Mouse (Mus musculus): ENCODE results near the gene Adprhl1. TPM values are rescaled to one million over a fixed set of nuclear protein-coding genes. Genes with fewer than 3 reads are reported as not detected.

Gene Adprhl1
- total and polyA plus RNA-seq, 3 experiments: not detected

Other genes with a start within 250 kb of the Adprhl1 start
- not detected in 2 replicates for gene F7, start 228.1 kb downstream of the Adprhl1 start, total RNA-seq (2012; rRNA removed)
- not detected in 2 replicates for gene F7, start 228.1 kb downstream of the Adprhl1 start, total RNA-seq (2014; rRNA removed)
- not detected in 2 replicates for gene F7, start 228.1 kb downstream of the Adprhl1 start, polyA plus RNA-seq (2012; ENCODE audit: insufficient read length, low read depth)
- not detected in 2 replicates for gene F10, start 216.9 kb downstream of the Adprhl1 start, total RNA-seq (2012; rRNA removed)
- gene F10, start 216.9 kb downstream of the Adprhl1 start, total RNA-seq (2014; rRNA removed): not detected in 2 replicates
- not detected in 2 replicates for gene F10, start 216.9 kb downstream of the Adprhl1 start, polyA plus RNA-seq (2012; ENCODE audit: insufficient read length, low read depth)
- gene Proz, start 193.2 kb downstream of the Adprhl1 start, total RNA-seq (2012; rRNA removed): 0.08 and 0.21 TPM in 2 replicates
- not detected in 2 replicates for gene Proz, start 193.2 kb downstream of the Adprhl1 start, total RNA-seq (2014; rRNA removed)
- 0.94 and 0.95 TPM in 2 replicates for gene Proz, start 193.2 kb downstream of the Adprhl1 start, polyA plus RNA-seq (2012; ENCODE audit: insufficient read length, low read depth)
- gene Pcid2, start 148.7 kb downstream of the Adprhl1 start, total RNA-seq (2012; rRNA removed): 21.6 and 24.2 TPM in 2 replicates
- 23.1 and 23.9 TPM in 2 replicates for gene Pcid2, start 148.7 kb downstream of the Adprhl1 start, total RNA-seq (2014; rRNA removed)
- gene Pcid2, start 148.7 kb downstream of the Adprhl1 start, polyA plus RNA-seq (2012; ENCODE audit: insufficient read length, low read depth): 28.5 and 32.5 TPM in 2 replicates
- gene Cul4a, start 148.5 kb downstream of the Adprhl1 start, total RNA-seq (2012; rRNA removed): 21.4 and 23.9 TPM in 2 replicates
- gene Cul4a, start 148.5 kb downstream of the Adprhl1 start, total RNA-seq (2014; rRNA removed): 25.6 and 27.0 TPM in 2 replicates
- 14.1 and 15.6 TPM in 2 replicates for gene Cul4a, start 148.5 kb downstream of the Adprhl1 start, polyA plus RNA-seq (2012; ENCODE audit: insufficient read length, low read depth)
- gene Lamp1, start 95.0 kb downstream of the Adprhl1 start, total RNA-seq (2012; rRNA removed): 67.0 and 69.4 TPM in 2 replicates
- 51.0 and 56.7 TPM in 2 replicates for gene Lamp1, start 95.0 kb downstream of the Adprhl1 start, total RNA-seq (2014; rRNA removed)
- gene Lamp1, start 95.0 kb downstream of the Adprhl1 start, polyA plus RNA-seq (2012; ENCODE audit: insufficient read length, low read depth): 64.3 TPM in 2 replicates
- gene Grtp1, start 53.5 kb downstream of the Adprhl1 start, total RNA-seq (2012; rRNA removed): 0.04 TPM in 2 replicates
- gene Grtp1, start 53.5 kb downstream of the Adprhl1 start, total RNA-seq (2014; rRNA removed): not detected in 2 replicates
- gene Grtp1, start 53.5 kb downstream of the Adprhl1 start, polyA plus RNA-seq (2012; ENCODE audit: insufficient read length, low read depth): 0.13 and 0.19 TPM in 2 replicates
- 13.2 and 15.4 TPM in 2 replicates for gene Dcun1d2, start 34.0 kb upstream of the Adprhl1 start, total RNA-seq (2012; rRNA removed)
- gene Dcun1d2, start 34.0 kb upstream of the Adprhl1 start, total RNA-seq (2014; rRNA removed): 14.4 and 14.9 TPM in 2 replicates
- 14.7 and 15.4 TPM in 2 replicates for gene Dcun1d2, start 34.0 kb upstream of the Adprhl1 start, polyA plus RNA-seq (2012; ENCODE audit: insufficient read length, low read depth)
- 12.4 and 15.1 TPM in 2 replicates for gene Tmco3, start 34.0 kb upstream of the Adprhl1 start, total RNA-seq (2012; rRNA removed)
- 7.3 and 8.4 TPM in 2 replicates for gene Tmco3, start 34.0 kb upstream of the Adprhl1 start, total RNA-seq (2014; rRNA removed)
- 9.7 and 10.1 TPM in 2 replicates for gene Tmco3, start 34.0 kb upstream of the Adprhl1 start, polyA plus RNA-seq (2012; ENCODE audit: insufficient read length, low read depth)
- 189 and 226 TPM in 2 replicates for gene Tfdp1, start 84.6 kb upstream of the Adprhl1 start, total RNA-seq (2012; rRNA removed)
- gene Tfdp1, start 84.6 kb upstream of the Adprhl1 start, total RNA-seq (2014; rRNA removed): 338 and 351 TPM in 2 replicates
- gene Tfdp1, start 84.6 kb upstream of the Adprhl1 start, polyA plus RNA-seq (2012; ENCODE audit: insufficient read length, low read depth): 288 and 301 TPM in 2 replicates
- gene Atp4b, start 142.7 kb upstream of the Adprhl1 start, total RNA-seq (2012; rRNA removed): not detected in 2 replicates
- gene Atp4b, start 142.7 kb upstream of the Adprhl1 start, total RNA-seq (2014; rRNA removed): not detected in 2 replicates
- not detected in 2 replicates for gene Atp4b, start 142.7 kb upstream of the Adprhl1 start, polyA plus RNA-seq (2012; ENCODE audit: insufficient read length, low read depth)
- gene Grk1, start 150.9 kb upstream of the Adprhl1 start, total RNA-seq (2012; rRNA removed): not detected in 2 replicates
- gene Grk1, start 150.9 kb upstream of the Adprhl1 start, total RNA-seq (2014; rRNA removed): not detected in 2 replicates
- gene Grk1, start 150.9 kb upstream of the Adprhl1 start, polyA plus RNA-seq (2012; ENCODE audit: insufficient read length, low read depth): not detected in 2 replicates
- not detected in 2 replicates for gene Tmem255b, start 181.0 kb upstream of the Adprhl1 start, total RNA-seq (2012; rRNA removed)
- not detected in 2 replicates for gene Tmem255b, start 181.0 kb upstream of the Adprhl1 start, total RNA-seq (2014; rRNA removed)
- not detected in 2 replicates for gene Tmem255b, start 181.0 kb upstream of the Adprhl1 start, polyA plus RNA-seq (2012; ENCODE audit: insufficient read length, low read depth)
- gene Gas6, start 240.3 kb upstream of the Adprhl1 start, total RNA-seq (2012; rRNA removed): not detected in 2 replicates
- not detected in 2 replicates for gene Gas6, start 240.3 kb upstream of the Adprhl1 start, total RNA-seq (2014; rRNA removed)
- gene Gas6, start 240.3 kb upstream of the Adprhl1 start, polyA plus RNA-seq (2012; ENCODE audit: insufficient read length, low read depth): not detected in 2 replicates

Measured in CH12.LX (cell line).